Mouse (Mus musculus) kidney, embryonic 16.5 days (tissue): ENCODE measurements around the gene Fam241a. TPM values are rescaled to one million over a fixed set of nuclear protein-coding genes. Genes with fewer than 3 reads are reported as not detected.
A peak's percentile ranks its signal among the peaks of the same experiment; 100 is the strongest.

Experiments
- ATAC-seq: fragments of 200-750 bp; cut with Nextera tagmentation; 2 replicates; pipeline ENCODE4 v1.8.0; 2017; ENCODE audit warnings: moderate TSS enrichment; ENCODE audit not compliant: low FRiP score, low TSS enrichment
- H3K27ac ChIP-seq: fragments of 300-500 bp; sonication (generic); 2 replicates; pipeline ENCODE4 v1.5.1; 2014; ENCODE audit warnings: low read length
- H3K27me3 ChIP-seq: fragments of 300-500 bp; sonication (generic); 2 replicates; pipeline ENCODE4 v1.6.1; 2014; ENCODE audit warnings: low read length, control low read depth, mixed read lengths; ENCODE audit not compliant: insufficient read depth
- H3K36me3 ChIP-seq: fragments of 300-500 bp; sonication (generic); 2 replicates; pipeline ENCODE4 v1.6.1; 2014; ENCODE audit warnings: low read length, control low read depth, mixed read lengths; ENCODE audit not compliant: insufficient read depth
- H3K4me1 ChIP-seq: fragments of 300-500 bp; sonication (generic); 2 replicates; pipeline ENCODE4 v1.6.1; 2014; ENCODE audit warnings: low read length, control low read depth, mixed read lengths; ENCODE audit not compliant: insufficient read depth
- H3K4me2 ChIP-seq: fragments of 300-500 bp; sonication (generic); replicated peaks from 2 replicates; pipeline ENCODE4 v1.6.1; 2014; ENCODE audit warnings: low read depth, low read length
- H3K4me3 ChIP-seq: fragments of 300-500 bp; sonication (generic); 2 replicates; pipeline ENCODE4 v1.5.1; 2014; ENCODE audit warnings: mild to moderate bottlenecking, low read length
- H3K9ac ChIP-seq: fragments of 300-500 bp; sonication (generic); replicated peaks from 2 replicates; pipeline ENCODE4 v1.6.1; 2014; ENCODE audit warnings: low read length
- H3K9me3 ChIP-seq: fragments of 300-500 bp; sonication (generic); 2 replicates; pipeline ENCODE4 v1.6.1; 2016; ENCODE audit warnings: low read length, control low read depth
- WGBS: fragments of 180-500 bp; shearing (Covaris S2); extraction: QIAGEN DNeasy Blood & Tissue Kit; methylation state at CpG from one replicate; pipeline ENCODE4 v1.1.7; 2014; 5-methylcytosine and 5-hydroxymethylcytosine counted together
- polyA plus RNA-seq: library from polyadenylated mRNA; unstranded; fragments of >200 nt; fragmentation: Nextera tagmentation; extraction: Ambion mirVana; gene quantifications from 2 replicates; pipeline ENCODE4 v1.2.1, GENCODE M21; 2015

Fam241a gene
- 3.7 and 5.0 TPM in 2 replicates for polyA plus RNA-seq

DNA sequence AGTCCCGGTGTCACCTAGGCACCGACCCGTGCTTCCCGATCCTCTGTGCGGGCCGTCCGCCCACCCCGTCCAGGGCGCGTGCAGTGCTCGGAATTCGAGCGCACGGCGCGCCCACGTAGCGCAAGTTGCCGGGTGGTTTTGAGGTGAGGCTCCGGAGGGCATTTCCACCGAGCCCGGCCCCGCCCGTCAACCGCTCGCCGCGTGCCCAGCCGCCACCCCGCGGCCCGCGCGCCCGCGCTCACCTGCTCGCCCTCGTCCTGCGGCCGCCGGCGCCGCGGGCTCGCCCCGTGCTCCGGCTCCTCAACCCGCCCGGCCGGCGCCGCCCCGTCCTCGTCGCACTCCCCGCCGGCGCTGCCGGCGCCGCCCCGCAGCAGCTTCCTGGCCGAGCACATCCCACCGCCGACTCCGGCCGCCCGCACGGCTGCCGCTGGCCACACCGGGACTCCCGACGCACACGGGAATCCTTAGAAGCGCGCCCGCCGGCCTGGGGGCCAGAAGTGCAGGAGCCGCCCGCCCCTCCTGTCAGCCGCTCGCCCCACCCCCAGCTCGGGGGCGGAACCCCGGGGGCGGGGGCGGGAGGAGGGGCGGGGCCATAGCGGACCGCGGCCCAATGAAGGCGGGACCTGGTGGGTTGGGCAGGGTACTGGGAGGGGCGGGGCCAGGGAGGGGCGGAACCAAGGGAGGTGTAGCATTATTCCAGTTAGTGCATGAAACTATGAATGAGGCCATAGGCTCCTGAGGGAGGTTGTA is at the start of gene Fam241a:
Fam241a (minus strand) TSS at position 533 of the 750 bp plus-strand sequence.
- H3K27ac ChIP-seq, result peak within 1 kb of the TSS; percentile 40; the same call in 1 of the 2 replicates
- WGBS, result under 1% methylated on average over 56 of the region's 94 CpGs
- H3K27me3 ChIP-seq, result peaks cover 7% of the 10 kb centered on the region; the same call in 1 of the 2 replicates
- H3K4me3 ChIP-seq, result peak within 1 kb of the TSS; percentile 84
- no peaks in the 10 kb centered on the region for H3K36me3 ChIP-seq
- ATAC-seq, result peak; percentile 98
- H3K4me1 ChIP-seq, result no peaks in the 10 kb centered on the region
- peak within 1 kb of the TSS; percentile 75 for H3K9ac ChIP-seq
- no peaks in the 10 kb centered on the region for H3K9me3 ChIP-seq
- peak within 1 kb of the TSS; percentile 68 for H3K4me2 ChIP-seq

DNA sequence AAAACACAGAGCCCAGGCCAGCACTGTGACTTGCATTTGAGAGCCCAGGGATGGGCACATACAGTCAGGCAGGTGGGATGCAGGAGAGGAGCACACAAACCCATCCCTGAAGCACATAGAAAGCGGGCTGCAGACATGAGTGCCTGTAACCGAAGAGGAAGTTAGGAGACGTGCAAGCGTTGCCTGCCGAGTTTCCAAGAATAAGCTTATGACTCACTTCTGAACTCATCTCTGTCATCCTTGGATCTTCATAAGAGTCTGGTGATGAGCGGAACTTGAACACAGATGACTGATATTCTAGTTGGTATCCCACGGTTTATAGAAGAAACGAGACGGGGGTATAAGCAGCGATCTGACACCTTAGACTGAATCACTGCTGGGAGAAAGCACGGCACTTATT is 36.3 kb upstream of the Fam241a start:
- 93% methylated on average over 11 of the region's 11 CpGs for WGBS

DNA sequence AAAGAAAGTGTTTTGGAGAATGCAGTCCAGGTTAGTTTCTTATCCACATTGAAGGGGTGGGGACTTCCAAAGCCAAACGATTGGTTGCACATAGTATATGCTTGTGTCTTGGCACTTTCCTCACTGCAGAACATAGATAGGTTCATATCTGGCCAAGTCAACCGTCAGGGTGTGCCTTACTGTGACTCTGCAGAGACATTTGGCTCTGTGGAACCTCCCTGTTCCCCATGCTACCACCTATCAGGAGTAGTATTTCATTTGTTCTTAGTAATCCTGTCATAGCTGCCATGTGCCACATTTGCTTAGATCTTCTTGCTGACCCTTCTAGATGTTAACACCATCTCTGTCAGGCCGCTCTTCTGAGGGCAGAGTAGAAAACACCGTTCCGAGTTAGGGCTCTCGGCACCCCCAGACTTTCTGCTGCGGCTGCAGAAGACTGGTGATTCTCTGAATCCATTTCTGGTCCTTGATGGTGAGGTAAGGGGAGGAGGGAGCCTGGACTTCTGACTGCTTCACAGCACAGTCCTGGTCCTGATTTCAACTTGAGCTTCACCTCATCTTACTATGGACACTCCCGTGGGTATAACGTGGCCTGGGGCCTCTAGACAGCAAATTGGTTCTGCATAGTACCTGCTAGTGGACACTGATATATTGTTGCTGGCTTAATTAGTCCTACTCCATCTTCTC is 34.3 kb upstream of the Fam241a start:
- H3K36me3 ChIP-seq, result no peaks in the 10 kb centered on the region
- 86% methylated on average over 9 of the region's 9 CpGs for WGBS
- no peaks in the 10 kb centered on the region for H3K4me1 ChIP-seq
- H3K4me2 ChIP-seq, result no peak overlapping the region
- ATAC-seq, result peak; percentile 61; the same call in 1 of the 2 replicates
- no peaks in the 10 kb centered on the region for H3K27me3 ChIP-seq
- no peaks in the 10 kb centered on the region for H3K9me3 ChIP-seq
- no peak overlapping the region for H3K4me3 ChIP-seq
- H3K9ac ChIP-seq, result no peak overlapping the region
- H3K27ac ChIP-seq, result no peak overlapping the region

More for the DNA sequence above, 36.3 kb upstream of the Fam241a start:
- no peaks in the 10 kb centered on the region for H3K27me3 ChIP-seq
- no peaks in the 10 kb centered on the region for H3K36me3 ChIP-seq
- no peak overlapping the region for H3K4me2 ChIP-seq
- H3K27ac ChIP-seq, result no peak overlapping the region
- no peak overlapping the region for H3K9ac ChIP-seq
- H3K4me1 ChIP-seq, result no peaks in the 10 kb centered on the region
- no peak overlapping the region for H3K4me3 ChIP-seq
- peaks cover 3% of the 10 kb centered on the region; the same call in 1 of the 2 replicates for H3K9me3 ChIP-seq
- ATAC-seq, result no peak

DNA sequence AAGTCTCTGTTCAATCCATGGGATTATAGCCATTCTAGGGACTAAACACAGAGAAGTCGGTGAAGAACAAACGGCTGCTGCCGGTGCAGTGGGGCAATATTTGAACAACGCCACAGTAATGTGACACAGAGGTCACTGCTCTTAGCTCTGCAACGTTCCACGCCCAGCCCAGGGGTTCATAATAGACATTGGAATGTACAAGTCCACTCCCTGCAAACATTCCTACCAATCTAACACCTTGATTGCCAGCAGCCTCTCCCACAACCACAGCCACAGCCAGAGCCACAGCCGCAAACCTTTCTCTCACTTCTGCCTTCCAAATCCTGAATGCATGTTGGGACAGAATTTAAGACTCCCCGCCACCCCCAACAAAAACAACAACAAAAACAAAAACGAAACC is 33.8 kb upstream of the Fam241a start:
- Histone ChIP-seq H3K36me3 (no peaks in the 10 kb centered on the region), H3K4me2 (no peak overlapping the region), H3K9me3 (no peaks in the 10 kb centered on the region), H3K4me1 (no peaks in the 10 kb centered on the region), H3K4me3 (no peak overlapping the region), H3K27ac (no peak overlapping the region), H3K9ac (no peak overlapping the region), H3K27me3 (no peaks in the 10 kb centered on the region)
- ATAC-seq, result no peak
- WGBS, result 61% methylated on average over 9 of the region's 9 CpGs

DNA sequence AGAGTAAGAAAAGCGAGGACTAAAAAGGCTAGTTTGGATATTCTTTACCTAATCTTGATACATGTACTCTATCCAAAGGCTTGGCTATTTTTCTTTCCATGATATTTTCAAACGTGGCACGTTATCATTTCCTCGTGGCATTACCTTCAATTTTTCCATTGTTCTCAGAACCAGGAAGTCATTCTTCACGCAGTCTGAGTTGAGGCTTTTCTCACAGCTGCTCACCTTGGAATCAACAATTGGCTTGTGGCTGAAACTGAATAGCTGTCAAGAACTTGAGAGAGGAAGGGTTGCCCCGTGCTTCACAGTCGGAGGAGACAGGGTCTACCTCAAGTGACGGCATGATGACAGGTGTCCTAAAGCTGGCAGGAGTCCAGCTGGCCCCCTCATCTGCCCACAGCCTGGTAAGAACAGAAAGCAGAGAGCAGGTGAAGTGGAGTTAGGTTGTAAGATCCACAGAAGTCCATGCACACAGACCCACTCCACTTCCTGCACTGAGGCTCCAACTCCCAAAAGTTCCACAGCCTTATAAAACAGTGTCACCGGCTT is 30.6 kb upstream of the Fam241a start:
- H3K4me1 ChIP-seq, result no peaks in the 10 kb centered on the region
- H3K4me2 ChIP-seq, result no peak overlapping the region
- H3K9me3 ChIP-seq, result no peaks in the 10 kb centered on the region
- H3K36me3 ChIP-seq, result no peaks in the 10 kb centered on the region
- no peak overlapping the region for H3K4me3 ChIP-seq
- no peak overlapping the region for H3K9ac ChIP-seq
- 61% methylated on average over 9 of the region's 9 CpGs for WGBS
- ATAC-seq, result no peak
- no peak overlapping the region for H3K27ac ChIP-seq
- H3K27me3 ChIP-seq, result no peaks in the 10 kb centered on the region

DNA sequence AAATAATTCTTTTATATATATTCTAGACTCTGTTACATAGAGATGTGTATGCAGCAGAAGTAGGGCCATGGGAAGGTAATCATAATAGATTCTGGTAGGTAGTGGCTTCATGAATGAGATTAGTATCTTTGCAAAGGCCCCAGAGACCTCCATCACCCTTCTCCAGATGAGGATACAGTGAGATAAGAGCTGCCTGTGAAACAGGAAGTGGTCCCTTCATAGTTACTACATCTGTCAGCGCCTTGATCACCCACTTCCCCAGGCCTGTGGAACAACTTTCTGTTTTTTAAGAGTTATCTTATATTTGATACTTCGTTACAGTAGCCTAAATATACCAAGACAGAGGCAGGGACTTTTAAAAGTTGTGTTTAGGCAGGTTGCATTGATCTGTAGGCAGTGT is 28.3 kb upstream of the Fam241a start:
- no peaks in the 10 kb centered on the region for H3K9me3 ChIP-seq
- no peaks in the 10 kb centered on the region for H3K4me1 ChIP-seq
- no peak overlapping the region for H3K4me2 ChIP-seq
- ATAC-seq, result no peak
- 81% methylated on average over 2 of the region's 2 CpGs for WGBS
- no peaks in the 10 kb centered on the region for H3K27me3 ChIP-seq
- no peak overlapping the region for H3K9ac ChIP-seq
- no peaks in the 10 kb centered on the region for H3K36me3 ChIP-seq
- no peak overlapping the region for H3K4me3 ChIP-seq
- no peak overlapping the region for H3K27ac ChIP-seq

DNA sequence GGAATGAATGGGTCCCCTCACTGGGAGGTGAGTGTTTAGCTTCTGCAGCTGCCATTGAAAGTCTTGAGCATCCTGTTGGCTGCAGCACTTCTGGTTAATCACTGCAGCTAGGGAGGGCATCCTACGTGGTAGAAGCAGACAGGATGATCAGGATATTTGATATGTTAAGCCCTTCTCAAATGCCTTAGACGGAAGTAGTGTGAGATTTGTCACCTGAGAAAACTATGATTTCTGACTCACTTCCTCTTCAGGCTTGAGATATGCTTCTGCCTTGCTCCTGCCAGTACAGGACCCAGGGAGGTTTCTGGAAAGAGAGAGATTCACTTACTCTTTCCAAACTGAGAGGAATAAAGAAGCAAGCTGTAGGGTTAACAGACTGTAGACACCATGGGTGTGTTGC is 27.1 kb upstream of the Fam241a start:
- no peaks in the 10 kb centered on the region for H3K27me3 ChIP-seq
- no peak overlapping the region for H3K27ac ChIP-seq
- no peak for ATAC-seq
- H3K36me3 ChIP-seq, result no peaks in the 10 kb centered on the region
- H3K4me3 ChIP-seq, result no peak overlapping the region
- 28% methylated on average over 2 of the region's 2 CpGs for WGBS
- no peak overlapping the region for H3K9ac ChIP-seq
- no peak overlapping the region for H3K4me2 ChIP-seq
- H3K9me3 ChIP-seq, result no peaks in the 10 kb centered on the region
- H3K4me1 ChIP-seq, result no peaks in the 10 kb centered on the region

DNA sequence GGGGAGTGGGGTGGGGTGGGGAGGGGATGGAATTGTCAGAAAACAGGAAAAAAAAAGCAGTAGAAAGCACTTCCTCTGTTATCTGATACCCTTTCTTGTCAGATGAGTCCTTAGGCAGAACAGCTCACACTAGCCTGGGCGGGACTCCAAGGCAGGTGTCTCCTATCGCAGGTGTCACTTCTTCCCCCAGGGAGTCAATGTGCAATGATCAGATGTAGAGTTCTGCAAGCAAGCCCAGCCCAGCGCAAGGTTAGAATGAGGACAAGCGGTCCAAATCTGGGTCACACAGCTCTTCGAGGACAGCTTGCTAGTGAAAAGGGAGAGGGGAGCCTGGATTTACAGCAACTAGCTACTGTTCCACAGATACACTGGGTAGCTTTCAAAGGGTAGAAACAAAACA is 26.0 kb upstream of the Fam241a start:
- no peak overlapping the region for H3K4me2 ChIP-seq
- WGBS, result 45% methylated on average over 5 of the region's 5 CpGs
- H3K9me3 ChIP-seq, result no peaks in the 10 kb centered on the region
- H3K36me3 ChIP-seq, result no peaks in the 10 kb centered on the region
- H3K27ac ChIP-seq, result no peak overlapping the region
- no peaks in the 10 kb centered on the region for H3K4me1 ChIP-seq
- H3K27me3 ChIP-seq, result no peaks in the 10 kb centered on the region
- no peak overlapping the region for H3K4me3 ChIP-seq
- no peak for ATAC-seq
- no peak overlapping the region for H3K9ac ChIP-seq

DNA sequence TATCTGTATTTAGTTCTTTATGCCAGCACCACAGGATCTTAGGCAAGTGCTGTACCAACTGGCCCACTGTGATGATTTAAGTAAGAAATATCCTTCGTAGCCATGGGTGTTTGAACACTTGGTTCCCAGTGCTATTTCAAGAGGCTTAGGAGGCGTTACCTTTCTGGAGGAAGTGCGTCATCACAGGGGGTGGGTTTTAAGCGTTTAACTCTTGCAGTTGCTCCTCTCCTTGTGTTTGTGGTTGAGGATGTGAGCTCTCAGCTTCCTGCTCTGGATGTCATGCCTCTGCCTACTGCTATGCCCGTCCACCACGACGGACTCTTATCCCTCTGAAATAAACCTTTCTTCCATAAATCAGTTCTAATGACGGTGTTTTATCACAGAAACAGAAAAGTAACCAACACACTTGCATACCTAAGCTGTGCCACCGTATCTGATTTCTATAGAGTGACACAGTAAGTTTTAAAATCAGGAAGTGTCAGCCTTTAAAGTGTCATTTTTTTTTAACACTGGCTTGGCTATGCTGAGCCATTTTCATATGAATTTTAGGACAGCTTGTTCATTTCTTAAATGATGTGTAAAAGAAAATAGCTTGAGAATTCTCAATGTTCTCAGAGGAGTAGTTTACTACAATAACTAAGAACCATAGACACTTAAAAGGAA is 22.0 kb upstream of the Fam241a start:
- 61% methylated on average over 9 of the region's 9 CpGs for WGBS
- H3K4me3 ChIP-seq, result no peak overlapping the region
- H3K27ac ChIP-seq, result no peak overlapping the region
- no peak overlapping the region for H3K9ac ChIP-seq
- H3K27me3 ChIP-seq, result no peaks in the 10 kb centered on the region
- no peaks in the 10 kb centered on the region for H3K9me3 ChIP-seq
- no peak overlapping the region for H3K4me2 ChIP-seq
- H3K36me3 ChIP-seq, result no peaks in the 10 kb centered on the region
- ATAC-seq, result no peak
- no peaks in the 10 kb centered on the region for H3K4me1 ChIP-seq
